In genomic region chr6:54012163-54012562, GRCm38 (mm10) we compare ENCODE assay signal across 27 mouse cellular contexts. TPM values are rescaled to one million over a fixed set of nuclear protein-coding genes. Genes with fewer than 3 reads are reported as not detected.
DNase-seq lines count a peak whose midpoint lies in the region; ATAC-seq and TF ChIP-seq lines count a peak whose summit lies in the region.
"Had no signal": no experiment of that assay in that cellular context is flagged by ENCODE, and none has a peak within 500 bp of the region (broad histone marks: within the 10 kb centered on the region; RNA-seq: fewer than 3 reads in every experiment).

No protein-coding gene starts in this region.

- no peaks in the 10 kb centered on the region for H3K36me3 ChIP-seq in lung, embryonic 14.5 days (ENCODE audit: insufficient read depth)
- H3K36me3 ChIP-seq in CH12.LX (replicated peaks in 1 of 2; ENCODE audit: control insufficient read depth in 1 of 2, insufficient read depth in 1 of 2, low read length in 1 of 2) = no peaks in the 10 kb centered on the region
- H3K36me3 ChIP-seq in hindbrain, embryonic 13.5 days = no peaks in the 10 kb centered on the region
- H3K36me3 ChIP-seq: embryonic facial prominence, embryonic 10.5 days; G1E; heart, embryonic 12.5 days; hindbrain, embryonic 10.5 days; hindbrain, embryonic 15.5 days had no signal

- TF ChIP-seq RAD21 in CH12.LX (IDR thresholded peaks at IDR 0.05; ENCODE audit: low read depth, low read length) = no peak; the same call in none of the 2 replicates

- no peak overlapping the region for H3K9ac ChIP-seq in lung, embryonic 14.5 days
- H3K9ac ChIP-seq in CH12.LX (ENCODE audit: insufficient read depth, low read depth) = no peak overlapping the region
- H3K9ac ChIP-seq in hindbrain, embryonic 13.5 days = no peak overlapping the region
- H3K9ac ChIP-seq: forebrain, embryonic 13.5 days; heart, embryonic 12.5 days; hindbrain, embryonic 15.5 days had no signal

- in situ Hi-C loops in CH12.LX (cut with MboI; ENCODE audit: low pct_ligation_motif_present, low pct_unique_long_range_greater_than_20kb, low sequenced_read_pairs) = no loop called here

- TF ChIP-seq POLR2A in CH12.LX (IDR thresholded peaks at IDR 0.05; ENCODE audit: low read depth, low read length) = no peak
- no peak for TF ChIP-seq POLR2A in cortical plate, adult 2 months (IDR thresholded peaks at IDR 0.05; ENCODE audit: extremely low read depth, insufficient read depth, low read length)

- no peaks in the 10 kb centered on the region for H3K9me3 ChIP-seq in lung, embryonic 14.5 days (ENCODE audit: low read depth, low read length)
- no peaks in the 10 kb centered on the region for H3K9me3 ChIP-seq in CH12.LX (replicated peaks; ENCODE audit: low read length)
- no peaks in the 10 kb centered on the region for H3K9me3 ChIP-seq in hindbrain, embryonic 13.5 days
- H3K9me3 ChIP-seq: embryonic facial prominence, embryonic 10.5 days; forebrain, embryonic 13.5 days; heart, embryonic 12.5 days; hindbrain, embryonic 10.5 days; hindbrain, embryonic 15.5 days had no signal

- DNase-seq in frontal cortex, postnatal 14 days (ENCODE audit: low spot score in 2 of 2) = no peak
- peak; percentile 45 for DNase-seq in lung, embryonic 14.5 days
- no peak for DNase-seq in lung, adult 18-20 months
- no peak for DNase-seq in CH12.LX (ENCODE audit: extremely low read depth)
- DNase-seq: adrenal gland, adult 8-10 months; adrenal gland, postnatal 36 days; cerebellum, adult 11 months; cerebellum, adult 9-11 months; cerebellum, postnatal 36 days; gastrocnemius, postnatal 14 days had no signal

- H3K4me2 ChIP-seq in lung, embryonic 14.5 days = no peak overlapping the region
- no peak overlapping the region for H3K4me2 ChIP-seq in CH12.LX (ENCODE audit: insufficient read depth, low read depth, poor library complexity, severe bottlenecking)
- H3K4me2 ChIP-seq in hindbrain, embryonic 13.5 days = no peak overlapping the region
- H3K4me2 ChIP-seq: forebrain, embryonic 13.5 days; heart, embryonic 12.5 days; hindbrain, embryonic 15.5 days had no signal

- no peaks in the 10 kb centered on the region for H3K27me3 ChIP-seq in lung, embryonic 14.5 days (ENCODE audit: insufficient read depth, low read length)
- H3K27me3 ChIP-seq in CH12.LX (replicated peaks) = no peaks in the 10 kb centered on the region
- H3K27me3 ChIP-seq in hindbrain, embryonic 13.5 days = no peaks in the 10 kb centered on the region
- H3K27me3 ChIP-seq: forebrain, embryonic 13.5 days; hindbrain, embryonic 15.5 days had no signal

- peaks cover 33% of the 10 kb centered on the region for H3K4me1 ChIP-seq in lung, embryonic 14.5 days (ENCODE audit: insufficient read depth)
- H3K4me1 ChIP-seq in CH12.LX (ENCODE audit: control insufficient read depth in 1 of 2, insufficient read depth in 2 of 2) = peaks cover 3 to 30% of the 10 kb centered on the region in 2 experiments; a peak in 3 of 4 replicates
- H3K4me1 ChIP-seq in cortical plate, adult 2 months (ENCODE audit: control insufficient read depth, insufficient read depth, low read length) = no peaks in the 10 kb centered on the region; the same call in 1 of the 2 replicates
- H3K4me1 ChIP-seq in hindbrain, embryonic 13.5 days (replicated peaks) = peaks cover 23% of the 10 kb centered on the region

- ATAC-seq in frontal cortex, adult (ENCODE audit: low TSS enrichment) = peak; percentile 52; the same call in 1 of the 2 replicates
- no peak for ATAC-seq in lung, embryonic 14.5 days (ENCODE audit: insufficient read depth)
- ATAC-seq in hindbrain, embryonic 13.5 days (ENCODE audit: low FRiP score) = no peak
- ATAC-seq: forebrain, embryonic 13.5 days had no signal

- H3K27ac ChIP-seq in lung, embryonic 14.5 days (ENCODE audit: low read depth) = no peak overlapping the region
- H3K27ac ChIP-seq in CH12.LX (ENCODE audit: insufficient read depth, low read depth) = no peak overlapping the region
- H3K27ac ChIP-seq in cortical plate, adult 2 months (ENCODE audit: insufficient read depth, low read length) = no peak overlapping the region
- H3K27ac ChIP-seq in hindbrain, embryonic 13.5 days = no peak overlapping the region
- H3K27ac ChIP-seq: embryonic facial prominence, embryonic 10.5 days; forebrain, embryonic 13.5 days; hindbrain, embryonic 10.5 days; hindbrain, embryonic 15.5 days had no signal

- H3K4me3 ChIP-seq in lung, embryonic 14.5 days (ENCODE audit: low read depth, low read length) = no peak overlapping the region
- H3K4me3 ChIP-seq in CH12.LX (replicated peaks in 1 of 3; ENCODE audit: low read depth in 2 of 3, low read length in 2 of 3, poor library complexity in 1 of 3) = no peak overlapping the region
- H3K4me3 ChIP-seq in cortical plate, adult 2 months (ENCODE audit: insufficient read depth, low read length) = no peak overlapping the region
- no peak overlapping the region for H3K4me3 ChIP-seq in hindbrain, embryonic 13.5 days
- H3K4me3 ChIP-seq: embryonic facial prominence, embryonic 10.5 days; forebrain, embryonic 13.5 days; heart, embryonic 12.5 days; hindbrain, embryonic 10.5 days; hindbrain, embryonic 15.5 days had no signal

- WGBS in lung, embryonic 14.5 days = 63% methylated on average over 1 of the region's 1 CpGs
- 91% methylated on average over 1 of the region's 1 CpGs for WGBS in hindbrain, embryonic 13.5 days

- no peak for TF ChIP-seq EP300 in CH12.LX (IDR thresholded peaks at IDR 0.05; ENCODE audit: low read length)

- TF ChIP-seq CTCF in lung, embryonic 14.5 days (IDR thresholded peaks at IDR 0.05; ENCODE audit: low read depth) = peak; percentile 29; the same call in 1 of the 2 replicates
- peak in 1 of 2 experiments; percentile 25; a peak in 2 of 4 replicates for TF ChIP-seq CTCF in CH12.LX (conservative IDR thresholded peaks at IDR 0.05 in 1 of 2, IDR thresholded peaks at IDR 0.05 in 1 of 2; ENCODE audit: low read depth in 2 of 2, low read length in 2 of 2)
- peak; percentile 27; the same call in 1 of the 2 replicates for TF ChIP-seq CTCF in cortical plate, adult 2 months (IDR thresholded peaks at IDR 0.05; ENCODE audit: extremely low read depth, insufficient read depth, low read length)

- no peaks in the 10 kb centered on the region for H3K79me2 ChIP-seq in CH12.LX (replicated peaks; ENCODE audit: control insufficient read depth, extremely low read depth, insufficient read depth, poor library complexity, severe bottlenecking)

- dilution Hi-C loops in CH12.LX (cut with MboI; ENCODE audit: extremely low pct_ligation_motif_present, extremely low pct_unique_long_range_greater_than_20kb, low sequenced_read_pairs) = no loop called here

TF ChIP-seq in CH12.LX, 34 proteins besides CTCF, POLR2A, EP300 and RAD21:
- TF ChIP-seq JUND (conservative IDR thresholded peaks at IDR 0.05; ENCODE audit: low read depth, low read length) = no peak
- TF ChIP-seq SMC3 (IDR thresholded peaks at IDR 0.05; ENCODE audit: low read depth, low read length) = peak; percentile 15; the same call in 1 of the 2 replicates
TF ChIP-seq in CH12.LX: peak in this region for 1.

RNA-seq across cellular contexts. Expression of gene Chn2, which starts 27.2 kb away (rescaled TPM):
- 16.4 and 18.1 TPM in 2 replicates for polyA plus RNA-seq in lung, embryonic 14.5 days (2014; fragmentation: Nextera tagmentation; extraction: Ambion mirVana)
- total RNA-seq in CH12.LX (2012; rRNA removed) = not detected in 2 replicates
- not detected in 2 replicates for total RNA-seq in CH12.LX (2014; rRNA removed)
- not detected in 2 replicates for polyA plus RNA-seq in CH12.LX (2012; ENCODE audit: insufficient read length, low read depth)
- 53.1 and 54.9 TPM in 2 replicates for polyA plus RNA-seq in cortical plate, adult 2 months (2012; rRNA removed)
- 29.6 and 31.5 TPM in 2 replicates for polyA plus RNA-seq in hindbrain, embryonic 13.5 days (2015; fragmentation: Nextera tagmentation; extraction: Ambion mirVana)
- polyA plus RNA-seq: G1E had no signal

RNA-seq across cellular contexts. Expression of gene Cpvl, which starts 33.7 kb away (rescaled TPM):
- polyA plus RNA-seq in lung, embryonic 14.5 days (2014; fragmentation: Nextera tagmentation; extraction: Ambion mirVana) = 0.16 and 0.32 TPM in 2 replicates
- total RNA-seq in CH12.LX (2012; rRNA removed) (not detected in 2 replicates), CH12.LX (2014; rRNA removed) (not detected in 2 replicates)
- polyA plus RNA-seq in CH12.LX (2012; ENCODE audit: insufficient read length, low read depth) = 0.22 TPM in 1 of 2 replicates, not detected in the other
- polyA plus RNA-seq in cortical plate, adult 2 months (2012; rRNA removed) = not detected in 2 replicates
- polyA plus RNA-seq in hindbrain, embryonic 13.5 days (2015; fragmentation: Nextera tagmentation; extraction: Ambion mirVana) = 0.13 TPM in 1 of 2 replicates, not detected in the other
- total RNA-seq: adrenal gland, adult 8-10 months; adrenal gland, postnatal 36 days; G1E; gastrocnemius, adult 18-20 months; gastrocnemius, postnatal 14 days; granulocyte monocyte progenitor cell, adult 5-6 weeks; heart, adult 8-10 months; heart, postnatal 25 days had no signal
- polyA plus RNA-seq: brain, embryonic 14.5 days; embryonic facial prominence, embryonic 14.5 days; forebrain, embryonic 13.5 days; frontal cortex, adult 2 months; G1E; heart, embryonic 12.5 days; heart, embryonic 16.5 days; hindbrain, embryonic 15.5 days had no signal

Comparison
In these comparisons a context has a peak if more than half of its experiments do, and no peak if none do; other contexts are left out.
1. RNA of gene Chn2, which starts 27.2 kb away (polyA plus RNA-seq): 53.1 to 54.9 TPM in cortical plate, adult 2 months, 29.6 to 31.5 TPM in hindbrain, embryonic 13.5 days and 16.4 to 18.1 TPM in lung, embryonic 14.5 days; not detected in CH12.LX; every median in the first group is over 10 times any median in the second.